Mouse (Mus musculus): ENCODE measurements at regions not wholly inside any gene's neighbourhood (a gene's known extent, or its start where the extent isn't known, plus 50 kb on each side); places are given as distances from the start of the nearest gene placed in this dataset.

DNA sequence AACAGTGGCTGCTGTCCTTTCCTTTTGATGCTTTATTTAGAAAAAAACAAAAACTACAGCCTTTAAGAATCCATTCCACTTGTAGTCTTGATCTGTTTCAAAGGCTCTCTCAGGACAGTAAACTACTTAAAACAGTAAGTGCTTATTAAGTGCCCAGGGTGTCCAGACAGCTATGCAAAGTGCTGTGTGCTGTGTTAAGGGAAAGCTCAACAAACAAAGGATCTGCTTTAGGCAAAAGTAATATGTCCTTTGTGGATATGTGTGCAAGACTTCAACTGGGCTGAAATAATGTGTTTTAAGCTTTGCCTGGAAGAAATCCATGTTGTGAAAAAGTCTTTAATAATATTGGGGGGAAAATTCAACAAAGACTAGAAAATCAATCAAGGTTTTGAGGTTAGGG lies 192.9 kb upstream of the Man1a start:
- TF ChIP-seq EP300 (IDR thresholded peaks at IDR 0.05; ENCODE audit: low read depth) (no peak), CTCF (IDR thresholded peaks at IDR 0.05; ENCODE audit: low read depth) (no peak)
